Mouse (Mus musculus) heart, postnatal 14 days (tissue): ENCODE results near the gene Grsf1. TPM values are rescaled to one million over a fixed set of nuclear protein-coding genes. Genes with fewer than 3 reads are reported as not detected.

Experiments used
- DNase-seq, 2 experiments: peaks; one replicate each; pipeline ENCODE4 v3.0.0; 2021 to 2022
- intact Hi-C: fragments of 180-260 bp; cut with DNase I; formaldehyde crosslinking; loops from one replicate; pipeline ENCODE4 v1.15.1; 2025
- long read RNA-seq, 2 experiments: library from polyadenylated mRNA; stranded (forward); transcript quantifications; one replicate each; pipeline ENCODE4 v2.0.0; 2021
- total RNA-seq, 2 experiments: library from RNA; stranded (reverse); gene quantifications; 2 replicates each; pipeline ENCODE4 v1.2.3; 2021

Grsf1 gene
- total RNA-seq = 100 to 1,000 TPM; 187 to 200 TPM
- long read RNA-seq, experiment 1, transcript Grsf1-202 (10 exons, 2,286 nt) = minor isoform, 60 of 265 reads
- long read RNA-seq, experiment 1, transcript Grsf1-201 (10 exons, 2,538 nt) = major isoform, 121 of 265 reads
- long read RNA-seq, experiment 1, partial matches to known transcripts = 25 of 265 reads
- long read RNA-seq, experiment 1, other reads (novel, unspliced or antisense) = 59 of 265 reads
- long read RNA-seq, experiment 2, transcript Grsf1-202 (10 exons, 2,286 nt) = minor isoform, 42 of 200 reads
- long read RNA-seq, experiment 2, transcript Grsf1-201 (10 exons, 2,538 nt) = major isoform, 109 of 200 reads
- long read RNA-seq, experiment 2, partial matches to known transcripts = 15 of 200 reads
- long read RNA-seq, experiment 2, other reads (novel, unspliced or antisense) = 34 of 200 reads

DNA sequence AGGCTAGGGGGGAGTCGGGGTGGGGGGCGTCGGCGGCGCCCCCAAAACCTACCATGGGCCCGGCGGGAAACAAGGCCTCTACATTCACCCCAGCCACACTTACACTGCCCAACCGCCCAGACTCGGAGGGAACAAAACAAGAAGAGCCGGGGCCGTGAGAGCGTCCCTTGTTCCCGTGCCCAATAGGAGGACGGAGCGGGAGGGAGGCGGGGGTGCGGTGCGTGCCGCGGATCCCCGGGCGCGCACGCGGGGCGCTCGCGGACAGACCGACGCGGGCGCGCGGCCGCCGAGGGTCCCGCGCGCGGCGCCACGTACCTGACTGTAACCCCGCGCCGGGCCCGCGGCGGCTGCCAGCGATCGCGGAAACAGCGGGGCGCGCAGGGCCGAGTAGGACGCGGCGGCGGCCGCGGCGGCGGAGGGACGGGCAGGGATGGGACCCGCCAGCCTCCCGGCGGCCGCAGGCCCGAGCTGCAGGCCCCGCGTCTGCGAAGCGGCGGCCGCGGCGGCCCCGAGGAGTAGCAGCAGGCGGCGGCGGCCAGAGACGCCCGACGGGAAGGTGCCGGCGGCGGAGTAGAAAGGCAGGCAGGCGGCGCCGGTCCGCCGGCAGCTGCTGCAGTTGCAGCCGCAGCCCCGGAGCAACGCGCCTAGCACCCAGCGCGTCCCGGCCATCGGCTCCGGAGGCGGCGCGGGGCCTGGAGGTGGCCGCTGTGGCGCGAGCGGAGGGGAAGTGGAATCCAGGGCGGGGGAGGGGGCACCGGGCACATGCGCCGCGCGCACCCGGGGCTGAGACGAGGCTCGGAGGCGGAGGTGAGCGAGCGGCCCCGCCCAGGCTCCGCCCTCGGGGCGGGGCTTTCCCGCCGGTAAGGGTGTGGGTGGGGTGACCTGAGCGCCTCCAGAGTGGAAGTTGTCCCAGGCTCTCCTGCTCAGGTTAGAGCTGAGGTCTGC lies at the start of gene Grsf1:
Gene Grsf1, minus strand, starts transcription at position 729 of the 945 bp plus-strand sequence.
- peak; percentile 93 to 94 for DNase-seq
- intact Hi-C loops = loop anchor here (5.0 kb wide), 1 partner anchor 87 kb away; the partner anchor contains the start of gene Dck

DNA sequence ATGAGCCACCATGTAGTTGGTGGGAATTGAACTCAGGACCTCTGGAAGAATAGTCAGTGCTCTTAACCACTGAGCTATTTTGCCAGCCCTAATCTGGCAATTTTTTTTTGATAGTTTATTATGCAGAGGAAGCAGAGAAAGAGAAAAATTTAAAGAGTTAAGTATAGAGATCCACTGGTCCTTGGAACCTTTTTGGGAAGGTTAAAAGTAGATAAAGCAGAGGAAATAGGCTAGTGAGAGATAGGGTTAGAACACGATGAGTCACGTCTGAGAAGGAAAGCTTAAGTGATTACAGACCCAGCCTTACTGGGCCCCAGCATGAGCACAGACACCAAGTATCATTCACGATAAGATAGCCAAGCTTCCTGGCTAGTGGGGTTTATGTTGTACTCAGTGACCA lies 48.1 kb upstream of the Grsf1 start:
- intact Hi-C loops = no loop called here
- DNase-seq = no peak

DNA sequence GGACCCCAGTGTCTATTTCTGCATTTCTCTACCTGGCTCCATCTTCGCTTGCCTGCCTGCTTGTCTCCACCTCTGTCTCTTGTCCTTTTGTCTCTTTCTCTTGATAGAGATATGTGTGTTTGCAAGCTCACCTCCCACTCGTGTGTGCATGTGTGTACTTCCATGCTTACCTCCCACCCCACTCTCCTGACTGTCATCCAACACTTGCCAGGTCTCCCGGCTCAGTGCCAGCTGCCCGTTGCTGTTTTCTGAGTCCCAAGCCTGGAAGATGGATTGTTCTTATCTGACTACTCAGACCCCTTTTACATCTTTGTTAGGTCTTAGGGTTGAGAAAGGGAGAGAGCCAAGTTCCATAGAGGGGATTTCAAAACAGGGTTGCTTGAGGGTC lies 46.2 kb upstream of the Grsf1 start:
- DNase-seq = peak; percentile 13 to 34
- intact Hi-C loops = no loop called here

DNA sequence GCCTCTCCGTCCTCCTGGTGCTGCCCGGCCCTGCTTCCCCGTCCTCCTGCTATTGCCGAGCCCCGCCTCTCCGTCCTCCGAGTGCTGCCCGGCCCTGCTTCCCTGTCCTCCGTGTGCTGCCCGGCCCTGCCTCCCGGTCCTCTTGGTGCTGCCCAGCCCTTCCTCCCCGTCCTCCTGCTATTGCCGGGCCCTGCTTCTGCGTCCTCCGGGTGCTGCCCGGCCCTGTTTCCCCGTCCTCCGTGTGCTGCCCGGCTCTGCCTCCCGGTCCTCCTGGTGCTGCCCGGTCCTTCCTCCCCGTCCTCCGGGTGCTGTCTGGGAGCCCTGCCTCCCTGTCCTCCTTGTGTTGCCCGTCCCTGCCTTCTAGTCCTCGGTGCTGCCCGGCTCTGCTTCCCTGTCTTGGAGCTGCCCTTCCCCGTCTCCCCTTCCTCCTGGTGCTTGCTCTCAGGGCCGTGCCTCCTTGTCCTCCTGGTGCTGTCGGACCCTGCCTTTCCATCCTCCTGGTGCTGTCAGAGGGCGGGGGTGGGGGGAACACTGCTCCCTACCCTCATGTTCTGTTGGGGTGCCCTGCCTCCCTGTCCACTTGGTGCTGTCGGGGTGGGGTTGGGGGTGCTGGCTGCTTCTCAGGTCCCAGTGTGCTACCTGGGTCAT lies 45.7 kb upstream of the Grsf1 start:
- DNase-seq = peak; percentile 28
- intact Hi-C loops = loop anchor here (1.0 to 2.0 kb wide), 2 partner anchors 33 to 43 kb away; partner anchors contain the start of gene Dck

DNA sequence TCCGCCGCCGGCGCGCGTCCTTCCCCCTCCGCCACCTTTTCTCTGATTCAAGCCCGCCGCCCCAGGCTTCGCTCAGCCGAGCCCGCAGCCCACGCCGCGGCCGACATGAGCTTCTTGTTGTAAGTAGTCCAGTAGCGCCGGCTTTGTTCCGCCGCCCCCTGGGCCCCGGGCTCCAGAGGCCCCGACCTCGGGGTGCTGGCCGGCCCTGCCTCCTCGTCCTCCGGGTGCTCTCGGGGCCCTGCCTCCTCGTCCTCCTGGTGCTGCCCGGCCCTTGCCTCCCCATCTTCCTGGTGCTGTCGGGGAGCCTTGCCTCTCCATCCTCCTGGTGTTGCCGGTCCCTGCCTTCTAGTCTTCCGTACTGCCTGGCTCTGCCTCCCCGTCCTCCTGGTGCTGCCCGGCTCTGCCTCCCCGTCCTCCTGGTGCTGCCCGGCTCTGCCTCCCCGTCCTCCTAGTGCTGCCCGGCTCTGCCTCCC lies 45.1 kb upstream of the Grsf1 start:
- no peak for DNase-seq
- intact Hi-C loops = loop anchor here (1.0 to 2.0 kb wide), 2 partner anchors 32 to 43 kb away; partner anchors contain the start of gene Dck

GRCm38 (mm10) chr5:88720116-88721002 lies 44.4 kb upstream of the Grsf1 start, which contains the start of gene Mob1b:
Gene Mob1b (plus strand): TSS chr5:88720855.
- intact Hi-C loops = loop anchor here (1.0 to 2.0 kb wide), 2 partner anchors 32 to 44 kb away; partner anchors contain the start of gene Dck
- peak; percentile 100 for DNase-seq

DNA sequence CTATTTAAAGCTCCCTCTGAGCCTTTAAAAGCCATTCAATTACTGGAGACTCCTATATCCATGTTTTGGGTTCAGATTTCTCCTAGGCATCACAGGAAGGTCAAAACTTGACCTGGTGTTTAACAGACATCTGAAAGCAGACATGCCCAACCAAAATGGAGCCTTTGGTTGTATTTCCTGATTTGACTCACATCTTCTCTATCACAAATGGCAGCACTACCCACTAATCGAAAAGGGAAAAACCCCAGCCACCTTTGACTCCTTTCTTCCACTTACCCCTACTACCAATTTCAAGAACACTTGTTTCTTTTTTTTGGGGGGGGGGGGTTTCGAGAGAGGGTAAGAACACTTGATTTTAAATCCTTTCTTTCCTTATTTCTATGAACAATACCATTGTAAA lies 41.0 kb upstream of the Grsf1 start:
- intact Hi-C loops = no loop called here
- no peak for DNase-seq

DNA sequence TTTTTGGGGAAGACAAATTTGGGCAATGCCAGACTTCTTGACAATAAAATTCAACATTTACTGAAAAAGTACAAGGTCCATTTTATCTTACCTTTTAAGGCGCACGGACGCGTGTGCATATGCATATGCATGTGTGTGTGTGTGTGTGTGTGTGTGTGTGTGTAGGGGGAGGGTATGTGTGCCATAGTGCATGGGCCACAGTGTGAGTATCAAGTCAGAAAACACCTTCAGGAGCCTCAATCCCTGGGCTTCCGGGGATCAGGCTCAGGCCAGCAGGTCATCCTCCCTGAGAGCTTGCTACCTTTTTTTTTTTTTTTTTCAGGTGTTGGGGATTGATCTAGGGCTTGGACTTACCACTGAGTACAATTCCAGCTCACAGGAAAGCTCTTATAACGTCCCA lies 36.4 kb upstream of the Grsf1 start:
- intact Hi-C loops = no loop called here
- DNase-seq = no peak

DNA sequence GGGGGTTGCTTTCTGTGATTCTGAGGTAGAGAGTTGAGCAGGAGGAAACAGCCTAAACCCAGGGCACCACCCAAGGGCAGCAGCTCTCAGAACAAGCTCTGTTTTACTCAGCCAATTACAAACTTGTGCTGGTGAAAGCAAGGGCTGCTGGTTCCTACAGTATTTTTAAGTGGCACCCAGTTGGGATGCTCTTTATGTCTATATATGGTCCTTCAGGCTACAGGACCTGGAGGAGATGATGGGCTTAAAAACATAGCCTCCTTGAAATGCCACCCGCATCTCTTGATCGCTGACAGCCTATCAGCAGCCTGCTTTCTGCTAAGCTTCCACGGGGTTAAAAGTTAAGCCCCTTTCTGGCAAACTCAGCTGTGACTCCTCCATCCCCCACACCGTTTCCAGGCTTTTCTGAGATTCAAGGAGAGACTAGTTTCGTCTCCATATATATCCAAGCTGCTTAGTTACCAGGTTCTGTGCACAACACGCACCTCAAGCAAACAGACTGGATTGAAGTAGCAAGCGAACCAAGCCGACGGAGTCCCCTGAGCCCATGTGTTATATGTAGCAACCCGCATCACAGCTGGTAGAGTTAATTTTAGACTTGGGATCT lies 35.8 kb upstream of the Grsf1 start:
- intact Hi-C loops = no loop called here

DNA sequence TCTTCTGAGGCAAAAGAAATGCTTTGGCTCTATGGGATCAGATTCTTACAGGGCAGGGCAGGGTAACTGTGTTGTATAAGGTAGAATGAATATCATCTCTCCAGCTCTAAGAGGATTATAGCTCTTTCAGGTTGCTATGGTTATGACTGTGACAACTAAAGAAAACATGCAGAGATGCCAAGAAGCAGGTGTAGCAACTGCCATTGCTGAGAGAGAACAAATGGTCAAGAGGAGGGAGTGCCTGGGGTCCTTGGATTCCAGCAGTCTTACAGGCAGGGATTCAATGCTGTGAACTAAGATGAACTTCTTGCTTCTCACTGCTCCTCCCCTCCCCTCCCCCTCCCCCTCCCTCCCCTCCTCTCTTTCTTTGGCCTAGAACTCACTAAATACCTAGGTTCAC lies 35.2 kb upstream of the Grsf1 start:
- intact Hi-C loops = no loop called here

More for the DNA sequence above, 35.8 kb upstream of the Grsf1 start:
- DNase-seq = peak in 1 of 2 experiments; percentile 22

DNA sequence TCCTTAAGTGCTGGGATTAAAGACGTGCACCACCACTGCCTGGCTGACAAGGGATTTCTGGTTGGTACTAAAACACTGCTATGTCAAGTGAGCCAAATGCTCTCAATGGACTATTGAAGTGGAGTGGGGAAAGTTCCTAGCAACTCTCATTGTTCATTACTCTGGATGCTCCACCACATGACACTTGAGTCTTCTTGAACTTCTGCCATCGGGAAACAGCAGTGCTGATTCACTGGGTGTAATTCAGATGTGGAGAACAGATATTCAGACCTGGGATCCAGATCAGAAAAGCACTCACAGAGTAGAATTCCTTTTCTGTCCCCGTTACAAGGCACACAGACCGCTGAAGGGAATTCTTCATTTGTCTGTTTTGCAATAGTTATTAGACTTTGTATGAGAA lies 27.6 kb upstream of the Grsf1 start:
- DNase-seq = no peak
- intact Hi-C loops = no loop called here

More for the DNA sequence above, 35.2 kb upstream of the Grsf1 start:
- no peak for DNase-seq

GRCm38 (mm10) chr5:88702041-88702440 lies 26.1 kb upstream of the Grsf1 start:
- intact Hi-C loops = no loop called here

GRCm38 (mm10) chr5:88699251-88699913 lies 23.4 kb upstream of the Grsf1 start:
- intact Hi-C loops = no loop called here
- no peak for DNase-seq

More at GRCm38 (mm10) chr5:88702041-88702440, 26.1 kb upstream of the Grsf1 start:
- no peak for DNase-seq

DNA sequence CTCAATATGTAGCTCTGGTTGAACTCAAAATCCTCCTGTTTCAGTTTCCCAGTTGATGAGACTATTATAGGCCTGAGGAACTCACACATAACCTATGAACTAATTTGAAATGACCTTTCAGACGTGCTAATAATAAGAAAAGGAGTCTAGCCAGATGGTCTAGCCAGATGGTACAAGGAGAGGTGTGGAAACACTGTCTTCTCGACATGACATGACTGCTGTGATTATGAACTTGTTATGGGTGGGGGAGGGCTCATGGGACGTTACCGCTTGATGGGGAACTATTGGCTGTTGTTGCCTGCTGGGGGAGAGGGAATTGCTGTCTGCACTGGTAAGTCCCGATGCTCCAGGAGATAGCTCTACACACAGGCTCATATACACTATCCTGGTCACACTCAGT lies 21.3 kb upstream of the Grsf1 start:
- intact Hi-C loops = no loop called here
- no peak for DNase-seq

- intact Hi-C loops = no loop called here
- no peak for DNase-seq
These were observed 17.1 kb upstream of the Grsf1 start for GRCm38 (mm10) chr5:88693057-88693456.

DNA sequence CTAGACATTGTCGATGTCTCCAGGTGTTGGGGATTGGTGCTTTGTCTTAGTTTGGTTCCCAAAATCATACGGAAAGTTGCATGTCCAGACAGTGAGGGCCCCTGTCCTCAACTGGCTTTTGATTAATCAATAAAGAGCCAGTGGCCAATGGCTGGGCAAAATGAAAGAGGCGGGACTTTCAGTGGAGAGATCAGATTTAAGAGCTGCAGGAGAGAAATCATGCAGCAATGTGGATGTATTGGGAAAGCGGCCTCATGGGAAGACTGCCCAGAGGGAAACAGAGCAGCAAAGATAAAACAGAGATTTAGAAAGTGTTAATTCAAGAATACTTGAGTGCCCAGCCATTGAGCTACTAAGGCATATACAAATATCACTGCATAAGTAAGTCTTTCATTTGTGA lies 16.6 kb upstream of the Grsf1 start:
- intact Hi-C loops = no loop called here
- no peak for DNase-seq

GRCm38 (mm10) chr5:88691506-88692095 lies 15.6 kb upstream of the Grsf1 start:
- no peak for DNase-seq
- intact Hi-C loops = no loop called here
